Mouse (Mus musculus) embryo, embryonic 11 days (tissue): ENCODE data around the gene Endod1.
A peak's percentile ranks its signal among the peaks of the same experiment; 100 is the strongest.

ENCODE experiments used
- DNase-seq: peaks from one replicate; pipeline ENCODE4 v3.0.0-alpha.2; 2015

The Endod1 gene

GRCm38 (mm10) chr9:14381353-14382055, at the start of gene Endod1:
TSS of gene Endod1 (minus strand) at chr9:14381507.
- DNase-seq, result peak; percentile 56

GRCm38 (mm10) chr9:14409153-14409552, 27.8 kb upstream of the Endod1 start:
- DNase-seq, result no peak

- no peak for DNase-seq
Measured at GRCm38 (mm10) chr9:14408044-14408443, 26.7 kb upstream of the Endod1 start.

GRCm38 (mm10) chr9:14406056-14406455, 24.7 kb upstream of the Endod1 start:
- DNase-seq, result no peak

- no peak for DNase-seq
Measured at GRCm38 (mm10) chr9:14402099-14402498, 20.8 kb upstream of the Endod1 start.

- DNase-seq, result no peak
Measured at GRCm38 (mm10) chr9:14400392-14400791, 19.1 kb upstream of the Endod1 start.

- no peak for DNase-seq
Measured at GRCm38 (mm10) chr9:14398946-14399345, 17.6 kb upstream of the Endod1 start.

- no peak for DNase-seq
Measured at GRCm38 (mm10) chr9:14398084-14398483, 16.8 kb upstream of the Endod1 start.

GRCm38 (mm10) chr9:14397449-14397819, 16.1 kb upstream of the Endod1 start:
- DNase-seq, result no peak

GRCm38 (mm10) chr9:14396819-14397448, 15.6 kb upstream of the Endod1 start:
- no peak for DNase-seq

- DNase-seq, result no peak
Measured at GRCm38 (mm10) chr9:14396096-14396495, 14.8 kb upstream of the Endod1 start.

- DNase-seq, result no peak
Measured at GRCm38 (mm10) chr9:14394956-14395561, 13.8 kb upstream of the Endod1 start.

GRCm38 (mm10) chr9:14391841-14392318, 10.6 kb upstream of the Endod1 start:
- no peak for DNase-seq

GRCm38 (mm10) chr9:14391286-14391685, 10.0 kb upstream of the Endod1 start:
- no peak for DNase-seq

GRCm38 (mm10) chr9:14390278-14390677, 9.0 kb upstream of the Endod1 start:
- DNase-seq, result peak; percentile 19

GRCm38 (mm10) chr9:14389050-14389621, 7.8 kb upstream of the Endod1 start:
- no peak for DNase-seq

- no peak for DNase-seq
Measured at GRCm38 (mm10) chr9:14388001-14388400, 6.7 kb upstream of the Endod1 start.

- no peak for DNase-seq
Measured at GRCm38 (mm10) chr9:14386831-14387230, 5.5 kb upstream of the Endod1 start.

- DNase-seq, result no peak
Measured at GRCm38 (mm10) chr9:14385665-14386064, 4.4 kb upstream of the Endod1 start.

- no peak for DNase-seq
Measured at GRCm38 (mm10) chr9:14383186-14383920, 2.0 kb upstream of the Endod1 start.

GRCm38 (mm10) chr9:14382256-14382791, 1.0 kb upstream of the Endod1 start:
- no peak for DNase-seq

GRCm38 (mm10) chr9:14380386-14381285, 671 bp downstream of the Endod1 start:
- DNase-seq, result peak; percentile 86
